Mouse (Mus musculus): ENCODE measurements at regions not wholly inside any gene's neighbourhood (a gene's known extent, or its start where the extent isn't known, plus 50 kb on each side); places are given as distances from the start of the nearest gene placed in this dataset.

- peak; percentile 73 for ATAC-seq (ENCODE audit: low TSS enrichment)
Observed at GRCm38 (mm10) chr6:117779020-117779419, 62.0 kb upstream of the Zfp637 start.

- ATAC-seq (ENCODE audit: low TSS enrichment): no peak; the same call in 1 of the 2 replicates
Observed at GRCm38 (mm10) chr6:117788580-117789540, 52.1 kb upstream of the Zfp637 start.

GRCm38 (mm10) chr6:117790581-117790980 lies 50.4 kb upstream of the Zfp637 start:
- no peak for ATAC-seq (ENCODE audit: low TSS enrichment)

Data from frontal cortex, adult (tissue).